Mouse (Mus musculus) testis, adult 2 months (tissue): ENCODE results near the gene Kpnb1.

Experiments used
- CTCF ChIP-seq: fragments of 200-500 bp; IDR thresholded peaks from 2 replicates; pipeline ENCODE4 v1.5.1; 2012; ENCODE audit warnings: low read depth, mild to moderate bottlenecking, inconsistent platforms, low read length, moderate library complexity; ENCODE audit not compliant: control insufficient read depth, insufficient read depth, insufficient replicate concordance
- POLR2A ChIP-seq: fragments of 200-500 bp; IDR thresholded peaks from 2 replicates; pipeline ENCODE4 v1.6.1; 2012; ENCODE audit warnings: low read depth, mild to moderate bottlenecking, inconsistent platforms, low read length, moderate library complexity; ENCODE audit not compliant: control insufficient read depth

- TF ChIP-seq CTCF, result no peak
- TF ChIP-seq POLR2A, result no peak
Observed at GRCm38 (mm10) chr11:97115797-97116196, 71.9 kb downstream of the Kpnb1 start.
